Mouse (Mus musculus) T-cell, adult 2 months (primary cell): ENCODE measurements around the gene Olfr815.
"Not testable (repeated sequence)": the region's sequence is repeated elsewhere in the genome, so short reads cannot be mapped to it uniquely, and the experiment has no call there.

Experiments
- DNase-seq: peaks from one replicate; pipeline ENCODE4 v3.0.0; 2022; ENCODE audit warnings: low spot score

The Olfr815 gene

GRCm38 (mm10) chr10:129905767-129906166, at the start of gene Olfr815:
Olfr815 (minus strand) TSS chr10:129905867.
- DNase-seq = not testable (repeated sequence)

GRCm38 (mm10) chr10:129949000-129949399, 43.3 kb upstream of the Olfr815 start, which contains the start of gene Olfr818:
Olfr818 (minus strand) TSS chr10:129949100.
- no peak for DNase-seq

GRCm38 (mm10) chr10:129915497-129915896, 9.8 kb upstream of the Olfr815 start, which contains the start of gene Olfr816:
Olfr816 (minus strand) TSS chr10:129915597.
- no peak for DNase-seq

- no peak for DNase-seq
Observed at GRCm38 (mm10) chr10:129885934-129886333, 19.7 kb downstream of the Olfr815 start.

GRCm38 (mm10) chr10:129885496-129885895, 20.2 kb downstream of the Olfr815 start:
- DNase-seq = not testable (repeated sequence)

GRCm38 (mm10) chr10:129879751-129880150, 25.9 kb downstream of the Olfr815 start, which contains the start of gene Olfr814:
Olfr814 (minus strand) TSS chr10:129879851.
- DNase-seq = not testable (repeated sequence)

- no peak for DNase-seq
Observed at GRCm38 (mm10) chr10:129855067-129855466, 50.6 kb downstream of the Olfr815 start, which contains the start of gene Olfr813. Olfr813 (plus strand) TSS chr10:129855367.
